Mouse (Mus musculus) E14TG2a.4 (cell line): ENCODE results near the gene Tnr.

Experiments used
- CTCF ChIP-seq: conservative IDR thresholded peaks from 2 replicates; pipeline ENCODE4 v1.5.1; 2014; ENCODE audit warnings: low read length
- NANOG ChIP-seq: IDR thresholded peaks from 2 replicates; pipeline ENCODE4 v1.6.1; 2014; ENCODE audit warnings: borderline replicate concordance, low read length, mixed read lengths

DNA sequence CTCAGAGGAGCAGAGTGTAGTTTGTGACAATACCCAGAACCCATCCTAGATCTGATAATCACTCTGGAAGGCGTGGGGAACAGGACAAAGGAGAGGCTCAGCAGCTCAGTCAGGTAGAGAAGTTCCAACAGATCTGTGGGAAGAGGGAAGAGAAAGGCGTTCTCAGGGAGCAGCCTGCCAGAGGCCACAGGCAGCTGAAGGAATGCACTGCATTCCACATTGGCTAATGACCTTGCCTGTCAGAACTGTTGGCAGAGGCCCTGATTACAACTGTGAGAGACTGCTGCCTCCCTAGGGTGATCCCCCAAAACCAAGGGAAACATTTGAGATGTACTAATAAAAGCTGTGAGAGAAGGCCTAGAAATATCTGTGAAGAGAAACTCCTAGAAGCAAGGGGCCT lies 454.2 kb downstream of the Tnr start:
- TF ChIP-seq CTCF: no peak
- no peak for TF ChIP-seq NANOG
